Mouse (Mus musculus) heart, embryonic 11.5 days (tissue): Measurements from ENCODE around the gene Tulp1. TPM values are rescaled to one million over a fixed set of nuclear protein-coding genes. Genes with fewer than 3 reads are reported as not detected.
A peak's percentile ranks its signal among the peaks of the same experiment; 100 is the strongest.
"Not testable (repeated sequence)": the region's sequence is repeated elsewhere in the genome, so short reads cannot be mapped to it uniquely, and the experiment has no call there.

ENCODE experiments used
- ATAC-seq: fragments of 200-750 bp; cut with Nextera tagmentation; replicated peaks from 2 replicates; pipeline ENCODE4 v1.8.0; 2017; ENCODE audit warnings: moderate library complexity; ENCODE audit not compliant: insufficient number of reproducible peaks, low FRiP score, low TSS enrichment
- H3K27ac ChIP-seq: fragments of 300-500 bp; sonication (generic); 2 replicates; pipeline ENCODE4 v1.5.1; 2014; ENCODE audit warnings: mild to moderate bottlenecking, low read depth, low read length
- H3K27me3 ChIP-seq: fragments of 300-500 bp; sonication (generic); 2 replicates; pipeline ENCODE4 v1.6.1; 2014; ENCODE audit warnings: mild to moderate bottlenecking, low read length, mixed read lengths; ENCODE audit not compliant: control insufficient read depth, insufficient read depth
- H3K36me3 ChIP-seq: fragments of 300-500 bp; sonication (generic); 2 replicates; pipeline ENCODE4 v1.6.1; 2014; ENCODE audit warnings: mild to moderate bottlenecking, low read length, moderate library complexity, mixed read lengths; ENCODE audit not compliant: control insufficient read depth, insufficient read depth
- H3K4me1 ChIP-seq: fragments of 300-500 bp; sonication (generic); 2 replicates; pipeline ENCODE4 v1.6.1; 2014; ENCODE audit warnings: low read length; ENCODE audit not compliant: control insufficient read depth, insufficient read depth
- H3K4me2 ChIP-seq: fragments of 300-500 bp; sonication (generic); 2 replicates; pipeline ENCODE4 v1.6.1; 2014; ENCODE audit warnings: mild to moderate bottlenecking, moderate library complexity
- H3K4me3 ChIP-seq: fragments of 300-500 bp; sonication (generic); 2 replicates; pipeline ENCODE4 v1.5.1; 2014; ENCODE audit warnings: low read depth, low read length
- H3K9ac ChIP-seq: fragments of 300-500 bp; sonication (generic); 2 replicates; pipeline ENCODE4 v1.6.1; 2014; ENCODE audit warnings: mild to moderate bottlenecking, low read depth, low read length, moderate library complexity
- H3K9me3 ChIP-seq: fragments of 300-500 bp; sonication (generic); replicated peaks from 2 replicates; pipeline ENCODE4 v1.6.1; 2016; ENCODE audit warnings: low read length; ENCODE audit not compliant: control insufficient read depth
- WGBS: fragments of 180-500 bp; shearing (Covaris S2); extraction: QIAGEN DNeasy Blood & Tissue Kit; methylation state at CpG from one replicate; pipeline ENCODE4 v1.1.7; 2014; ENCODE audit not compliant: insufficient replicate concordance; 5-methylcytosine and 5-hydroxymethylcytosine counted together
- polyA plus RNA-seq: library from polyadenylated mRNA; unstranded; fragments of >200 nt; fragmentation: Nextera tagmentation; extraction: Ambion mirVana; gene quantifications from 2 replicates; pipeline ENCODE4 v1.2.1, GENCODE M21; 2014

Gene Tulp1
- polyA plus RNA-seq, 1 experiment from 2014 or later, result 2.9 TPM

GRCm38 (mm10) chr17:28341091-28341490 lies 23.9 kb downstream of the Tulp1 start:
- H3K27me3 ChIP-seq, result no peaks in the 10 kb centered on the region
- H3K27ac ChIP-seq, result peak overlapping the region; percentile 88
- H3K4me1 ChIP-seq, result peaks cover 48% of the 10 kb centered on the region
- peaks cover 13% of the 10 kb centered on the region; the same call in 1 of the 2 replicates for H3K36me3 ChIP-seq
- peak overlapping the region; percentile 69 for H3K9ac ChIP-seq
- no peaks in the 10 kb centered on the region for H3K9me3 ChIP-seq
- 7% methylated on average over 25 of the region's 26 CpGs for WGBS
- H3K4me2 ChIP-seq, result peak overlapping the region; percentile 66
- peak; percentile 53 for ATAC-seq
- peak overlapping the region; percentile 28 for H3K4me3 ChIP-seq

DNA sequence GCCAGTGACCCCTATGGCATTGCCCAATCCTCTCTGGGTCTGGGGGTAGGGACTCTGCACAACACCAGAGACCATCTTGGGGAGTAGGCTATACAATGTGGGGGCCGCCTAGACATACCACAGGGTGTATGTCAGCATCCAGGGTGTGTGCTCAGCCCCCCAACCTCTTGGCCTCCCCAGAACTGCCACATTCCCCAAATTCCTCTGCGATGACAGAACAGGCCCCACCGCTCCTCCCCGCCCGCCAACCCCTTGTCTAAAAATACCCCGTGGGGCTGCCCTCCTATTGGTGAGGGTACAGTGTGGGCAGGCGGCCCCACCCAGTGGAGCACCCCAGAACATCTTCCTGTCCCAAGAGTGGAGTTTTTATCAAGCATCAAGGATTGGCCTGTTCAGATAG lies 24.4 kb downstream of the Tulp1 start:
- H3K27me3 ChIP-seq, result no peaks in the 10 kb centered on the region
- 0 out of 2 replicates have a peak overlapping the region, but pooled peaks have one; percentile 28 for H3K4me3 ChIP-seq
- peaks cover 43% of the 10 kb centered on the region for H3K4me1 ChIP-seq
- H3K27ac ChIP-seq, result peak overlapping the region; percentile 88
- WGBS, result 40% methylated on average over 7 of the region's 7 CpGs
- H3K9ac ChIP-seq, result peak overlapping the region; percentile 69
- peak overlapping the region; percentile 66 for H3K4me2 ChIP-seq
- H3K36me3 ChIP-seq, result peaks cover 16% of the 10 kb centered on the region; the same call in 1 of the 2 replicates
- peak; percentile 33; the same call in 1 of the 2 replicates for ATAC-seq
- no peaks in the 10 kb centered on the region for H3K9me3 ChIP-seq

- Histone ChIP-seq H3K4me3 (no peak overlapping the region), H3K27ac (no peak overlapping the region), H3K9me3 (no peaks in the 10 kb centered on the region), H3K27me3 (no peaks in the 10 kb centered on the region), H3K4me2 (no peak overlapping the region), H3K4me1 (peaks cover 35% of the 10 kb centered on the region), H3K36me3 (peaks cover 20% of the 10 kb centered on the region; the same call in 1 of the 2 replicates), H3K9ac (no peak overlapping the region)
- no peak for ATAC-seq
- WGBS, result 90% methylated on average over 7 of the region's 7 CpGs
Measured at GRCm38 (mm10) chr17:28337547-28337946, 27.5 kb downstream of the Tulp1 start.

DNA sequence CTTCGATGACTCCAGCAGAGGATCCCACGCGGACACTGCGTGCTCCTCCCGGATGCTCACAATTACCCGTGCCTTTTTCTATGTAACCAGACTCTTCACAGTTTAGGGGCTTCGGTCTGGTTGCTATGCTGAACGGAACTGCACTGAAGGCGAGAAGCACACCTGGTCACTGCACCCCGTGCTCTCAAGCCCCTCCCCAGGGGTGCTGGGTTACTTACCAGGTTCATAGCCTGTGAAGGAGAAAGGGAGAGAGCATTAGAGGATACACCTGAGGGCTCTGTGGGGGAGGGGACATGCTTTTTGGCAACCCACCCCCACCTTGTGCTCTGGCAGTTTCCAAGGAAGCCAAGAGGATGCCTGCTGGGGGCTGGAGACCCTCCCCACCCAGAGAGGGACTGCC lies 29.8 kb downstream of the Tulp1 start:
- peaks cover 27% of the 10 kb centered on the region; the same call in 1 of the 2 replicates for H3K36me3 ChIP-seq
- H3K4me2 ChIP-seq, result no peak overlapping the region
- WGBS, result 79% methylated on average over 10 of the region's 10 CpGs
- no peak overlapping the region for H3K9ac ChIP-seq
- no peak overlapping the region for H3K4me3 ChIP-seq
- no peak for ATAC-seq
- peaks cover 28% of the 10 kb centered on the region for H3K4me1 ChIP-seq
- H3K27ac ChIP-seq, result no peak overlapping the region
- H3K27me3 ChIP-seq, result no peaks in the 10 kb centered on the region
- H3K9me3 ChIP-seq, result no peaks in the 10 kb centered on the region

GRCm38 (mm10) chr17:28332915-28333546 lies 32.0 kb downstream of the Tulp1 start:
- Histone ChIP-seq H3K27me3 (no peaks in the 10 kb centered on the region), H3K4me2 (peak overlapping the region; percentile 12; the same call in 1 of the 2 replicates), H3K9ac (peak overlapping the region; percentile 55), H3K27ac (no peak overlapping the region), H3K4me3 (no peak overlapping the region), H3K9me3 (no peaks in the 10 kb centered on the region), H3K36me3 (peaks cover 28% of the 10 kb centered on the region), H3K4me1 (peaks cover 32% of the 10 kb centered on the region)
- no peak for ATAC-seq
- WGBS, result 58% methylated on average over 31 of the region's 31 CpGs

- Histone ChIP-seq H3K27ac (no peak overlapping the region; the same call in 1 of the 2 replicates), H3K27me3 (no peaks in the 10 kb centered on the region), H3K4me1 (peaks cover 38% of the 10 kb centered on the region), H3K4me3 (no peak overlapping the region), H3K9me3 (no peaks in the 10 kb centered on the region), H3K4me2 (no peak overlapping the region), H3K9ac (no peak overlapping the region), H3K36me3 (peaks cover 21% of the 10 kb centered on the region)
- WGBS, result 53% methylated on average over 13 of the region's 13 CpGs
- no peak for ATAC-seq
Measured at GRCm38 (mm10) chr17:28332113-28332914, 32.7 kb downstream of the Tulp1 start.

DNA sequence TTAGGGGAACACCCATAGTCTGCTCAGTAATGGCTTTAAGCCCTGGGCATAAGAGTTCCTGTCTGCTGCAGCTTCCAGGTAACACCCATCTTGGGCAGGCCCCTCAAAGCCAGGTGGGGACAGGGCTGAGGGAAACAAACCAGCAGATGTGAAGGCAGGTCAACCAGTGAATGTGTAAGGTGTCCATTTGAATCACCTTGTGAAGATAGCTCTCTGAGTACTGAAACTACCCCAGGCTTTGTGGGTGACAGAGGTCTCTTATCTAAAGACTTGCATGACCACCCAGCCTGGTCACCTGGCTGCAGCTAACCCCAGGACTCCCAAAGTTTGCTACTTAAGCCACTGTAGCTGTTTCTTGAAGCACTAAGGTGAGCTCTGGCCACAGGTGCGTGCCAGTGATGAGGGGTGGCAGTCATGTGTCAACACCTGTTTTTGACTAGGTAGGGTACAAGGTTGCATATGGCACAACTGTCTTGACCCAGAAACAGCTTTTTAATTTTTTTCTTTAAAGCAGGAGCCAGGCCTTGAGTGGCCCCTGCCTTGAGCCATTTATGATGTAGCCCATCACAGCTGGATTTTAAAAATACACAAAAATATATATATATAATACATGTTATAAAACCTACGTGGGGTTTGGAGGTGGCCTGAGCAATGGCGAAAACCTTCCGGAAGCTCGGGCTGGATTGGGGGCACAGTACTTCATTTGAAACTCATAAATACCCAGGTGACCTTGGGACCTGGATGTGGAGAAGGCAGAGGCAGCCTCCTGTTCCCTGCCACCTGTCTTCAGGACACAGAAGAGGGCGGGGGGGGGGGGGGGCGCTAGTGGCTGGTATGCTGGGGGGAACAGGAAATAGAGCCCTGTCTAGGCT lies 33.5 kb downstream of the Tulp1 start:
- no peak overlapping the region for H3K9ac ChIP-seq

DNA sequence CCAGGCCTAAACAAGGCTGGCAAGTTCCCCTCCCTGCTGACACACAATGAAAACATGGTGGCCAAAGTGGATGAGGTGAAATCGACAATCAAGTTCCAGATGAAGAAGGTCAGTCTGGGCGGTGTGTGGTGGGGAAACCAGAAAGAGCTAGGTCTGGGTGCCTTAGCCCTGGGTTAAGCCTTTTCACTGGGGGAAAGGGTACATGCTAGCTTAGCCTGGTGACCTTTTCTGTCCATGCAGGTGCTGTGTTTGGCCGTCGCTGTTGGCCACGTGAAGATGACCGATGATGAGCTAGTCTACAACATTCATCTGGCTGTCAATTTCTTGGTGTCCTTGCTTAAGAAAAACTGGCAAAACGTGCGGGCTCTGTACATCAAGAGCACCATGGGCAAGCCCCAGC lies 34.4 kb downstream of the Tulp1 start:
- WGBS, result 62% methylated on average over 6 of the region's 8 CpGs
- peaks cover 38% of the 10 kb centered on the region for H3K4me1 ChIP-seq
- H3K27ac ChIP-seq, H3K27me3 ChIP-seq, ATAC-seq, H3K4me2 ChIP-seq, H3K9ac ChIP-seq, H3K9me3 ChIP-seq, H3K4me3 ChIP-seq: not testable (repeated sequence)
- peaks cover 17% of the 10 kb centered on the region for H3K36me3 ChIP-seq

More for the DNA sequence above, 33.5 kb downstream of the Tulp1 start:
- H3K9me3 ChIP-seq, result no peaks in the 10 kb centered on the region
- H3K36me3 ChIP-seq, result peaks cover 21% of the 10 kb centered on the region
- peak overlapping the region; percentile 11; the same call in 1 of the 2 replicates for H3K4me2 ChIP-seq
- H3K4me3 ChIP-seq, result peak overlapping the region; percentile 8; the same call in 1 of the 2 replicates
- peaks cover 38% of the 10 kb centered on the region for H3K4me1 ChIP-seq
- ATAC-seq, result no peak
- 40% methylated on average over 5 of the region's 7 CpGs for WGBS
- peak overlapping the region; percentile 29; the same call in 1 of the 2 replicates for H3K27ac ChIP-seq
- H3K27me3 ChIP-seq, result no peaks in the 10 kb centered on the region
